ENCODE assay signal across 21 mouse cellular contexts in genomic region chr6:51025411-51025810, GRCm38 (mm10).
A peak's percentile ranks its signal among the peaks of the same experiment; 100 is the strongest.
DNase-seq lines count a peak whose midpoint lies in the region; ATAC-seq lines count a peak whose summit lies in the region.
"Had no signal": no experiment of that assay in that cellular context is flagged by ENCODE, and none has a peak within 500 bp of the region (broad histone marks: within the 10 kb centered on the region; RNA-seq: fewer than 3 reads in every experiment).

No protein-coding gene starts in this region.

- no peak overlapping the region for H3K4me3 ChIP-seq in hindbrain, embryonic 10.5 days
- no peak overlapping the region for H3K4me3 ChIP-seq in hindbrain, embryonic 14.5 days (replicated peaks; ENCODE audit: low read length)
- no peak overlapping the region for H3K4me3 ChIP-seq in embryonic facial prominence, embryonic 10.5 days
- H3K4me3 ChIP-seq: erythroblast, embryonic 14.5 days; forebrain, embryonic 10.5 days; gastrocnemius, adult 2 months; heart, embryonic 15.5 days; hindbrain, embryonic 15.5 days had no signal

- no peak overlapping the region for H3K9ac ChIP-seq in hindbrain, embryonic 14.5 days
- H3K9ac ChIP-seq: heart, embryonic 15.5 days; hindbrain, embryonic 15.5 days had no signal

- no peaks in the 10 kb centered on the region for H3K36me3 ChIP-seq in hindbrain, embryonic 10.5 days
- H3K36me3 ChIP-seq in hindbrain, embryonic 14.5 days (replicated peaks; ENCODE audit: control insufficient read depth, insufficient read depth): no peaks in the 10 kb centered on the region
- no peaks in the 10 kb centered on the region for H3K36me3 ChIP-seq in embryonic facial prominence, embryonic 10.5 days (replicated peaks)
- no peaks in the 10 kb centered on the region for H3K36me3 ChIP-seq in splenic B cell, adult 2 months (ENCODE audit: control insufficient read depth, insufficient read depth, low read length, poor library complexity, severe bottlenecking)
- H3K36me3 ChIP-seq: forebrain, embryonic 10.5 days; G1E; heart, embryonic 15.5 days; hindbrain, embryonic 15.5 days had no signal

- no peak for ATAC-seq in hindbrain, embryonic 14.5 days (ENCODE audit: low FRiP score)
- ATAC-seq: forebrain, embryonic 14.5 days had no signal

- no peaks in the 10 kb centered on the region for H3K27me3 ChIP-seq in hindbrain, embryonic 10.5 days (ENCODE audit: insufficient read depth, poor library complexity, severe bottlenecking)
- H3K27me3 ChIP-seq in hindbrain, embryonic 14.5 days (ENCODE audit: control insufficient read depth, insufficient read depth, low read length): no peaks in the 10 kb centered on the region
- no peaks in the 10 kb centered on the region for H3K27me3 ChIP-seq in embryonic facial prominence, embryonic 10.5 days (replicated peaks; ENCODE audit: low read depth, poor library complexity, severe bottlenecking)
- H3K27me3 ChIP-seq in splenic B cell, adult 2 months (ENCODE audit: control insufficient read depth, insufficient read depth, low read length, poor library complexity, severe bottlenecking): no peaks in the 10 kb centered on the region
- H3K27me3 ChIP-seq: heart, embryonic 15.5 days; hindbrain, embryonic 15.5 days had no signal

- 71% methylated on average over 3 of the region's 3 CpGs for WGBS in hindbrain, embryonic 10.5 days
- 71% methylated on average over 3 of the region's 3 CpGs for WGBS in hindbrain, embryonic 14.5 days
- 64% methylated on average over 3 of the region's 3 CpGs for WGBS in embryonic facial prominence, embryonic 10.5 days

- no peak for DNase-seq in hindbrain, embryonic 10.5 days (ENCODE audit: low spot score)
- no peak for DNase-seq in hindbrain, embryonic 14.5 days (ENCODE audit: low spot score)
- peak; percentile 35 for DNase-seq in A20 (ENCODE audit: low read depth, low spot score)
- no peak for DNase-seq in embryonic facial prominence, embryonic 10.5 days (ENCODE audit: low spot score)
- DNase-seq in splenic B cell, adult 2 months (ENCODE audit: low read depth, low spot score): peak; percentile 66
- DNase-seq in kidney, adult 9 months: no peak
- DNase-seq in layer of hippocampus, postnatal 25 days (ENCODE audit: extremely low spot score in 1 of 2, low spot score in 1 of 2): no peak
- DNase-seq: adrenal gland, adult 8-10 months; cerebellum, adult 9-10 months; cerebellum, postnatal 25 days; gastrocnemius, adult 2 months; gastrocnemius, postnatal 25 days; heart, adult 18-20 months; heart, postnatal 14 days had no signal

- H3K4me2 ChIP-seq in hindbrain, embryonic 14.5 days (replicated peaks): no peak overlapping the region
- H3K4me2 ChIP-seq: heart, embryonic 11.5 days; heart, embryonic 15.5 days; hindbrain, embryonic 15.5 days had no signal

- no peaks in the 10 kb centered on the region for H3K9me3 ChIP-seq in hindbrain, embryonic 10.5 days
- H3K9me3 ChIP-seq in hindbrain, embryonic 14.5 days (ENCODE audit: control insufficient read depth, low read length): no peaks in the 10 kb centered on the region
- no peaks in the 10 kb centered on the region for H3K9me3 ChIP-seq in embryonic facial prominence, embryonic 10.5 days
- H3K9me3 ChIP-seq: forebrain, embryonic 10.5 days; G1E; heart, embryonic 15.5 days; hindbrain, embryonic 15.5 days had no signal

- peaks cover 21% of the 10 kb centered on the region for H3K4me1 ChIP-seq in hindbrain, embryonic 10.5 days (replicated peaks)
- no peaks in the 10 kb centered on the region for H3K4me1 ChIP-seq in hindbrain, embryonic 14.5 days (replicated peaks; ENCODE audit: control insufficient read depth, insufficient read depth, low read length)
- peaks cover 16% of the 10 kb centered on the region for H3K4me1 ChIP-seq in embryonic facial prominence, embryonic 10.5 days
- H3K4me1 ChIP-seq: hindbrain, embryonic 15.5 days had no signal

- H3K27ac ChIP-seq in hindbrain, embryonic 10.5 days: peak overlapping the region; percentile 53
- H3K27ac ChIP-seq in hindbrain, embryonic 14.5 days: no peak overlapping the region
- H3K27ac ChIP-seq in embryonic facial prominence, embryonic 10.5 days (replicated peaks): 0 out of 2 replicates have a peak overlapping the region, but pooled peaks have one; percentile 68
- H3K27ac ChIP-seq: forebrain, embryonic 10.5 days; gastrocnemius, adult 2 months; heart, embryonic 15.5 days; hindbrain, embryonic 15.5 days had no signal

Comparison
In these comparisons a context has a peak if more than half of its experiments do, and no peak if none do; other contexts are left out.
1. DNase-seq: peak in A20 (single experiment) and splenic B cell, adult 2 months (single experiment); none in hindbrain, embryonic 10.5 days (single experiment), hindbrain, embryonic 14.5 days (single experiment), embryonic facial prominence, embryonic 10.5 days (single experiment), kidney, adult 9 months (single experiment) and layer of hippocampus, postnatal 25 days (0 of 2).